Mouse (Mus musculus): Measurements from ENCODE around the gene Trpm3. TPM values are rescaled to one million over a fixed set of nuclear protein-coding genes. Genes with fewer than 3 reads are reported as not detected.

Trpm3 gene
- total RNA-seq, 1 experiment from 2014 or later, result not detected

GRCm38 (mm10) chr19:23041483-23042167 is 902.8 kb downstream of the Trpm3 start:
- ATAC-seq (replicated peaks in 1 of 2; ENCODE audit: insufficient read depth in 1 of 2, low FRiP score in 2 of 2, low TSS enrichment in 1 of 2, low read depth in 1 of 2, poor library complexity in 2 of 2, severe bottlenecking in 2 of 2), result no peak

GRCm38 (mm10) chr19:23042168-23042733 is 903.4 kb downstream of the Trpm3 start:
- no peak for ATAC-seq (replicated peaks in 1 of 2; ENCODE audit: insufficient read depth in 1 of 2, low FRiP score in 2 of 2, low TSS enrichment in 1 of 2, low read depth in 1 of 2, poor library complexity in 2 of 2, severe bottlenecking in 2 of 2)

- ATAC-seq (replicated peaks in 1 of 2; ENCODE audit: insufficient read depth in 1 of 2, low FRiP score in 2 of 2, low TSS enrichment in 1 of 2, low read depth in 1 of 2, poor library complexity in 2 of 2, severe bottlenecking in 2 of 2), result no peak
Observed at GRCm38 (mm10) chr19:23043699-23044098, 904.9 kb downstream of the Trpm3 start.
